Mouse (Mus musculus): ENCODE results near the gene Orc4. TPM values are rescaled to one million over a fixed set of nuclear protein-coding genes. Genes with fewer than 3 reads are reported as not detected.

The Orc4 gene
- 65.9 and 74.8 TPM in 2 replicates for polyA plus RNA-seq (2012; rRNA removed)
- 91.5 and 102 TPM in 2 replicates for polyA plus RNA-seq (2014; fragmentation: Nextera tagmentation; extraction: Ambion mirVana)

DNA sequence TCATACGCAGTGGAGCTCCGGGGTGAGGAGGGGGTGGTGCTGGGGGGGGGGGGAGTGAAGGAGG lies at the start of gene Orc4:
TSS of gene Orc4 (minus strand) at position 26 of the 64 bp plus-strand sequence.
- H3K9me3 ChIP-seq (ENCODE audit: control insufficient read depth, low read length), result no peaks in the 10 kb centered on the region
- TF ChIP-seq POLR2A (IDR thresholded peaks at IDR 0.05; ENCODE audit: borderline replicate concordance, extremely low read depth, insufficient read depth, insufficient read length), result no peak
- H3K36me3 ChIP-seq (ENCODE audit: control insufficient read depth, insufficient read depth, low read length), result no peaks in the 10 kb centered on the region
- 0% methylated on average over 2 of the region's 2 CpGs for WGBS
- H3K4me1 ChIP-seq (ENCODE audit: control insufficient read depth, insufficient read depth, low read length), result peaks cover 8% of the 10 kb centered on the region
- H3K27ac ChIP-seq (replicated peaks; ENCODE audit: low read depth, low read length), result peak within 1 kb of the TSS; percentile 95
- peak within 1 kb of the TSS; percentile 94 for H3K4me3 ChIP-seq (replicated peaks; ENCODE audit: low read length)
- H3K9ac ChIP-seq (ENCODE audit: low read depth, low read length, severe bottlenecking), result peak within 1 kb of the TSS; percentile 96
- peak within 1 kb of the TSS; percentile 67 for H3K4me2 ChIP-seq (replicated peaks; ENCODE audit: low read depth, low read length, severe bottlenecking)
- DNase-seq (ENCODE audit: low spot score), result no peak
- H3K27me3 ChIP-seq (ENCODE audit: control insufficient read depth, insufficient read depth, low read length), result no peaks in the 10 kb centered on the region
- no peak for ATAC-seq (ENCODE audit: low FRiP score, low read depth)

- Histone ChIP-seq H3K9ac (ENCODE audit: low read depth, low read length, severe bottlenecking) (no peak overlapping the region), H3K36me3 (ENCODE audit: control insufficient read depth, insufficient read depth, low read length) (0 out of 2 replicates have a peak, but pooled peaks cover 6% of the 10 kb centered on the region), H3K9me3 (ENCODE audit: control insufficient read depth, low read length) (no peaks in the 10 kb centered on the region), H3K27ac (replicated peaks; ENCODE audit: low read depth, low read length) (no peak overlapping the region), H3K4me3 (replicated peaks; ENCODE audit: low read length) (no peak overlapping the region), H3K4me2 (replicated peaks; ENCODE audit: low read depth, low read length, severe bottlenecking) (no peak overlapping the region), H3K4me1 (ENCODE audit: control insufficient read depth, insufficient read depth, low read length) (no peaks in the 10 kb centered on the region), H3K27me3 (ENCODE audit: control insufficient read depth, insufficient read depth, low read length) (no peaks in the 10 kb centered on the region)
- 86% methylated on average over 3 of the region's 3 CpGs for WGBS
- no peak for DNase-seq (ENCODE audit: low spot score)
- no peak for ATAC-seq (ENCODE audit: low FRiP score, low read depth)
- TF ChIP-seq POLR2A (IDR thresholded peaks at IDR 0.05; ENCODE audit: borderline replicate concordance, extremely low read depth, insufficient read depth, insufficient read length), result no peak
Observed at GRCm38 (mm10) chr2:48990322-48990721, 40.2 kb upstream of the Orc4 start.

- Histone ChIP-seq H3K27me3 (ENCODE audit: control insufficient read depth, insufficient read depth, low read length) (no peaks in the 10 kb centered on the region), H3K27ac (replicated peaks; ENCODE audit: low read depth, low read length) (no peak overlapping the region), H3K9ac (ENCODE audit: low read depth, low read length, severe bottlenecking) (no peak overlapping the region), H3K4me2 (replicated peaks; ENCODE audit: low read depth, low read length, severe bottlenecking) (no peak overlapping the region), H3K9me3 (ENCODE audit: control insufficient read depth, low read length) (no peaks in the 10 kb centered on the region), H3K4me1 (ENCODE audit: control insufficient read depth, insufficient read depth, low read length) (no peaks in the 10 kb centered on the region), H3K4me3 (replicated peaks; ENCODE audit: low read length) (no peak overlapping the region), H3K36me3 (ENCODE audit: control insufficient read depth, insufficient read depth, low read length) (0 out of 2 replicates have a peak, but pooled peaks cover 3% of the 10 kb centered on the region)
- TF ChIP-seq POLR2A (IDR thresholded peaks at IDR 0.05; ENCODE audit: borderline replicate concordance, extremely low read depth, insufficient read depth, insufficient read length), result no peak
- DNase-seq (ENCODE audit: low spot score) (no peak), ATAC-seq (ENCODE audit: low FRiP score, low read depth) (no peak)
- WGBS, result 86% methylated on average over 3 of the region's 3 CpGs
Observed at GRCm38 (mm10) chr2:48978920-48979319, 28.8 kb upstream of the Orc4 start.

DNA sequence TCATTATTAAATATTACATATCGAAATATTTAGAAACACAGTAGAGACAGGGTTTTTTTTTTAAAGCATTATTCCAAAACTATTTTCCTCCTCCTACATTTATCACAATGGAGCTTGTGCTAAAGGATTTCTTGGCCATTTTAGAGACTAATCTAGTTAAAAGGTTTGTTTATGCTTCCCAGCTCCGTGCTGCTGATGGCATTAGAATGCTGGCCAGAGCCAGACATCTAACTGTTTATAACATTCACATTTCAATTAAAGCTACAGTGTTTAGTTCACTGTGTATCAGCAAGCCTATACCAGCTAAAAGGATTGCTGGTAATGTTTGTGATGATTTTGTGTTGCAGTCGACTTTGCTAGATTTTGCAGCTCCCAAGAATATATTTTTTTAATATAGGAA lies 6.5 kb upstream of the Orc4 start:
- Histone ChIP-seq H3K9me3 (ENCODE audit: control insufficient read depth, low read length) (no peaks in the 10 kb centered on the region), H3K4me3 (replicated peaks; ENCODE audit: low read length) (no peak overlapping the region), H3K4me2 (replicated peaks; ENCODE audit: low read depth, low read length, severe bottlenecking) (no peak overlapping the region), H3K9ac (ENCODE audit: low read depth, low read length, severe bottlenecking) (no peak overlapping the region), H3K36me3 (ENCODE audit: control insufficient read depth, insufficient read depth, low read length) (no peaks in the 10 kb centered on the region), H3K27ac (replicated peaks; ENCODE audit: low read depth, low read length) (no peak overlapping the region), H3K27me3 (ENCODE audit: control insufficient read depth, insufficient read depth, low read length) (no peaks in the 10 kb centered on the region), H3K4me1 (ENCODE audit: control insufficient read depth, insufficient read depth, low read length) (0 out of 2 replicates have a peak, but pooled peaks cover 4% of the 10 kb centered on the region)
- no peak for ATAC-seq (ENCODE audit: low FRiP score, low read depth)
- TF ChIP-seq POLR2A (IDR thresholded peaks at IDR 0.05; ENCODE audit: borderline replicate concordance, extremely low read depth, insufficient read depth, insufficient read length), result no peak
- 58% methylated on average over 3 of the region's 3 CpGs for WGBS
- no peak for DNase-seq (ENCODE audit: low spot score)

DNA sequence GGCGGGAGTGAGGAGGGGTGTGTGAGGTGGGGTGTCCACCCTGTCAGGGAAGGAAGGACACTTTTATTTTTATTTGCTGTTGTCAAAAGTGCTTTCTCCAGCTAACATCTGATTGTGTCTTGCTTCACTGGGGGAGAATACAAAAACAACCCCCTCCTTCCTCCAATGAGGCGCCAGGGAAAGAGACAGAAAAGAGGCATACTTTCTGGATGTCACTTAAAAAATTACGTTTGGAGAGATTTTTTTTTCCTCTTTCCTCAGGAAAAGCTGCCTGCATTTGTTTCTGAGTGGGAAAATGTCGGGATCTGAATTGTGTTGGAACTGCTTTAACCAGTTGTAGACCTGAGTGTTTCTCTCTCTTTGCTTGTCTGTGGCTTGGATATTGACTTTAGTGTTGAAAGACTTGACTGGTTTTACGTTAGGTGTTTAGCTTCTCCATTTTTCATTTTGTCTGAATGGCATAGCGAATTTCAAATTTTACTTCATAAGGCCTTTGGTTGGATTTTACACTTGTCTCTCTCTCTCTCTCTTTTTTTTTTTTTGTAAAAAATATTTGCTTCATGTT lies 321 bp upstream of the Orc4 start:
- peak overlapping the region; percentile 95 for H3K27ac ChIP-seq (replicated peaks; ENCODE audit: low read depth, low read length)
- peak overlapping the region; percentile 67 for H3K4me2 ChIP-seq (replicated peaks; ENCODE audit: low read depth, low read length, severe bottlenecking)
- H3K4me1 ChIP-seq (ENCODE audit: control insufficient read depth, insufficient read depth, low read length), result peaks cover 8% of the 10 kb centered on the region
- no peaks in the 10 kb centered on the region for H3K9me3 ChIP-seq (ENCODE audit: control insufficient read depth, low read length)
- peak overlapping the region; percentile 94 for H3K4me3 ChIP-seq (replicated peaks; ENCODE audit: low read length)
- no peaks in the 10 kb centered on the region for H3K27me3 ChIP-seq (ENCODE audit: control insufficient read depth, insufficient read depth, low read length)
- H3K9ac ChIP-seq (ENCODE audit: low read depth, low read length, severe bottlenecking), result peak overlapping the region; percentile 96
- peak; percentile 3 for DNase-seq (ENCODE audit: low spot score)
- no peaks in the 10 kb centered on the region for H3K36me3 ChIP-seq (ENCODE audit: control insufficient read depth, insufficient read depth, low read length)
- ATAC-seq (ENCODE audit: low FRiP score, low read depth), result no peak
- TF ChIP-seq POLR2A (IDR thresholded peaks at IDR 0.05; ENCODE audit: borderline replicate concordance, extremely low read depth, insufficient read depth, insufficient read length), result no peak
- WGBS, result 5% methylated on average over 5 of the region's 6 CpGs

- ATAC-seq (ENCODE audit: low FRiP score, low read depth), result peak; percentile 44
- Histone ChIP-seq H3K27ac (replicated peaks; ENCODE audit: low read depth, low read length) (peak overlapping the region; percentile 95), H3K4me2 (replicated peaks; ENCODE audit: low read depth, low read length, severe bottlenecking) (peak overlapping the region; percentile 67), H3K27me3 (ENCODE audit: control insufficient read depth, insufficient read depth, low read length) (no peaks in the 10 kb centered on the region), H3K4me3 (replicated peaks; ENCODE audit: low read length) (peak overlapping the region; percentile 94), H3K36me3 (ENCODE audit: control insufficient read depth, insufficient read depth, low read length) (no peaks in the 10 kb centered on the region), H3K4me1 (ENCODE audit: control insufficient read depth, insufficient read depth, low read length) (peaks cover 8% of the 10 kb centered on the region), H3K9me3 (ENCODE audit: control insufficient read depth, low read length) (no peaks in the 10 kb centered on the region), H3K9ac (ENCODE audit: low read depth, low read length, severe bottlenecking) (peak overlapping the region; percentile 96)
- DNase-seq (ENCODE audit: low spot score), result no peak
- 2% methylated on average over 9 of the region's 9 CpGs for WGBS
- TF ChIP-seq POLR2A (IDR thresholded peaks at IDR 0.05; ENCODE audit: borderline replicate concordance, extremely low read depth, insufficient read depth, insufficient read length), result no peak
Observed at GRCm38 (mm10) chr2:48949743-48950251, 280 bp downstream of the Orc4 start.

All from limb, embryonic 14.5 days (tissue).